Mouse (Mus musculus) urinary bladder, postnatal 25 days (tissue): ENCODE results near the gene Cdip1.
"Not testable (repeated sequence)": the region's sequence is repeated elsewhere in the genome, so short reads cannot be mapped to it uniquely, and the experiment has no call there.

Experiments
- DNase-seq: peaks from one replicate; pipeline ENCODE4 v3.0.0; 2022; ENCODE audit warnings: low spot score

Cdip1 gene

DNA sequence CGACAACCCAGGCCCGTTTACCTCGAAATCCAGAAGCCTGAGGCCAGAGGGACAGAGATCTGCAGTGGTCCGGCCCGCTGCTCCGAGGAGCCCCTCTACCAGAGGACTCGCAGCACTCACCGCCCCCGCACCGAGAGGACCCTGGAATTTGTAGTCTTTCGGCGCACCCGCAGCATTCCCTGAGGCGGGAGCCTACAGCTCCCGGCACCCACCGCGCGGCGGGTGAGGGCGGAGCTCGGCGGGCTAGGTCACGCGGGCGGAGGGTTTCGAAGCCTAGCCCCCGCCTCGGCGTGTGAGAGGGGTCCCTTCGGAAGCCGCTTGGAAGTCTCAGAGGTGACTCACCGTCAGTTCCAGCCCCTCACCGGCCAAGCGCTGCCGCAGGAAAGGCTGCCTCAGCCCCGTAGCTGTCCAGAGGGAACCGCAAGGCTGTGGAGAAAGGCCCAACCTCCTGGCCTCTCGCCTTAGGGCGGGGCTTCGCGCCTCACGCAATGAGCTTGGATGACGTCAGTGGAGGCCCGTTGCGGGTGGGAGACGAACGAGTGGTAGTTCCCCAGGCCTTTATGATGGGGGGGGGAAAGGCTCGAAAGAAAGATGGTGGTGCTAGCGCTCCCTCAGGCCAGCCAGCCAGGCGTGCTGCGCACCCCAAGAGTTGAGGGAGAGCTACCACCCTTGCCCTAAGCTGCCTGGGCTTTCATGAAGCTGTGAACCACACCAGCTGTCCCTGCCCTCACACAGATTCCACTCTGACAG, at the start of gene Cdip1:
Cdip1 (minus strand) TSS at position 483 of the 750 bp plus-strand sequence.
- DNase-seq, result peak; percentile 88

DNA sequence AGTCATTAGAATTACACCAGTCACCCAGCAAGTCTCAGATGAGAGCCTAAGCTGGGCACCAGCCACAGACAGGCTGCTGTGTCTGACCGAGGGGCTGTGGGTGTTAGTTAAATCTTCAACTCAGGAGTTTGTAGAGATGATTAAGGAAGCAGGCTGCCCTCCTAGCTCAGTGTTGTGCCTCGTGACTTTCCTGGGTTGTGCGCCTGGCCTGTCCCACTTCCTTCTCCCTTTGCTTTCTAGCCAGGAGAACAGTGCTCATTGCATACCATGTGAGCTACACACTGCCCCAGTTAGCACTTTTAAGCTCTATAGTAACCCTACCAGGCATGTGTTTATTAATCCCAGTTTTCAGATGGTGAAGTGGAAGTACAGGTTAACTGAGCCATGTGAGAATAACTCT, 49.5 kb upstream of the Cdip1 start:
- DNase-seq, result no peak

GRCm38 (mm10) chr16:4837631-4838030, 47.5 kb upstream of the Cdip1 start:
- no peak for DNase-seq

DNA sequence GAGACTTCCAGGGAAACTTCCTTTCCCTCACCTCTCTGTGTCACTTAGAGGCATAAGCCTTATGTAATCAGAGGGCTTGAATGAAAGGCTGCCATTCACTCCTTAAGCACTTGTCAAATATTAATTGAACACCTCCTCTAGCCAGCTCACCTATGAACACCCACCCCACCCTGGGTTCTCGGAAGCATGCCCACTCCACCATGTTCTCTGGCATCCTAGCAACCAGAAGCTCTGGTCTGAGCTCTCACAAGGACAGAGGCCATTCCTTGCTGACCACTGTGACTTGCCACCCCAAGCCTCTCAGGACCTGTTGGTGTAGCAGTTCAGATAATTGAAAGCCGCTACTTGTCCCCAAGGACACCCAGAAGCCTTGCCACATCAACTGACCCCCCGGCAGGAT, 45.1 kb upstream of the Cdip1 start, which contains the start of gene 4930562C15Rik:
4930562C15Rik (plus strand) TSS at position 226 of the 400 bp plus-strand sequence.
- no peak for DNase-seq

- DNase-seq, result no peak
Measured at GRCm38 (mm10) chr16:4833858-4834257, 43.8 kb upstream of the Cdip1 start.

DNA sequence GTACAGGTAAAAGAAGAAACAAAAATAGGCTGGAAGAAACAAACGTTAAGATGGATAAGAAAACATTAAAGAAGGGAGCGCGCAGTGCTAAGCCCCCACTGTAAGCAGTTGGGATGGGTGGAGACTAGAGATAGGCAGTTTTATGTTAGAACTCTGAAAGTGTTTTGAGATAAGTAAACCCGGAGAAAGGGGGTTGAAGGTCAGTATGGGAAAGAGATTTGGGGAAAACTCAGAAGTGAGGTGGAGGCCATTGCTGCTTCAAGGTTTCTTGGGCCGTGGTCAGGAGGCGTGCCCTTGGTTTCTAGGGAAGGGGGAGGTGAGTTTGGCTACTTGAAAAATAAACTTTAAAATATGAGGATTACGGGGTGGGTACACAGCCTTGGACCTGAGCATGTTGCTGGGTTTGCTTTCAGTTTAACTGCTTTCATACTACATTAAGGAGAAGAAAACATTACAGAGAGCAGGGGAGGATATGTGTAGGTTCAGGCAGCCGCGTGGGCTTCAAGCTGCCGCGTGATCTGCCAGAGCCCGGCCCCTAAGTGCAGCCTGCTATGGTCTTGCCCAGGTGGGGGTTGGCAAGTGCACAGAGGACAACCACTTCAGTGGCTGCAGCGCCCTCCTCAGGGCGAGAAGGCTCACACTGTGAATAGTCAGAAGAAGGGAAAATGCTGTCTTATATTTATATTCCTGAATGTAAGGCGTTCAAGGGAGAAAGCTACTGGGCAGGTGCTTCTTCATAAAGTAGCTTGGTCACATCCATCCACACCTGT, 41.7 kb upstream of the Cdip1 start:
- no peak for DNase-seq

DNA sequence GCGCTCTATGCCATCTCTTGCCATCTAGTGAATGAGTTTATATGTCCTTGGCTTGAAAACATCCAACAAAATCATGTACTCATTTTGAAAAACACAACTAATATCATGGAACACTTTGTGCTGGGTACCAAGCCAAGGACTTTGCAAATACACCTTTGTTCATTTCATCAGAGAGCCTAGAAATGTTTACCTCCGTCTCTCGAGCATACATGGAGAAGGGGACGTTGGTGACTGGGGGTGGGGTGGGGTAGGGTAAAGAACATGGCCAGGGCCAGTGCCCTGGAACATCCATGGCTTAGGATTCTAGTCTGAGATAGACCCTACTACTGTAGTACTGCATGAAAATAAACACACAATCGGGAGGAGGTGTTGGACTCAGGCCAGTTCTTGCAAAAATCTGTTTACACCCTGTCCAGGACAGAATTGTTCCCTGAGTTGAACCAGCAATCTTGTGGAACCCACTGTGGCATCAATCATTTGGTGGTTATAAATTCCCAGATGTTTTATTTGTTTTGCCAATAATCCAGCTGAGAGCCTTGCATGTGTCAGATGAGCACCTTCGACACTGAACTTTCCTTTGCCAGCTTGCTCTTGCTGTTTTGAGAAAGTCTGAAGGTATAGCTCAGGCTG, 39.3 kb upstream of the Cdip1 start:
- DNase-seq, result no peak

DNA sequence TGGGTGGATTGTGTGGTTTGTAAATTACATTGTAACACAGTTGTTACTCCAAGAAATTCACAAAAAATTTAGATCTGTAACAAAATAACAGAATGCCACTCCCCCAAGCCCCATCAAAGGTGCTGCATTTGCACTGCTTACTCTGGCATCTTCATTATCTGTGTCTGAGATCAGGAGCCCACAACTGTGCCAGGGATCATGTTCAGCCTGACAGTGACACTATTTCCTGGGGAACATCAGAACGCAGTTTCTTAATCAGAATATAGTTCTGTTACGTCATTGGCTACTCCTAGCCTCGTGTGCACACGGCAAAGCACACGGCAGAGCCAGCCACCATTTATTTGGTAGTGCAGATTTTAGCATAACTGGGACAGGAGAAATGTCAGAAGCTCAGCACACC, 37.5 kb upstream of the Cdip1 start:
- DNase-seq, result no peak

DNA sequence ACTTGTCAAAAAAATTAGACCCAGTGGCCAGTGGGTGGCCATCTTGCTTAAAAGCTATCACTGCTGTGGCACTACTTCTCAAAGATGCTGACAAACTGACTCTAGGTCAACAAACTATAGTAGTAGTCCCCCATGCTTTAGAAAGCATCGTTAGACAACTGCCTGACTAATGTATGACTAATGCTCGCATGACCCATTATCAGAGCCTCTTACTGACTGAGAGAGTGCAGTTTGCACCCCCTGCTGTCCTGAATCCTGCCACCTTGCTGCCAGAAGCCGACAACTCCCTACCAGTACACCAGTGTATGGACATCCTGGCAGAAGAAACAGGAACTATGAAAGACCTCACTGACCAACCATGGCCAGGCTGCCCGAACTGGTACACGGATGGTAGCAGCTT, 34.4 kb upstream of the Cdip1 start:
- not testable (repeated sequence) for DNase-seq

DNA sequence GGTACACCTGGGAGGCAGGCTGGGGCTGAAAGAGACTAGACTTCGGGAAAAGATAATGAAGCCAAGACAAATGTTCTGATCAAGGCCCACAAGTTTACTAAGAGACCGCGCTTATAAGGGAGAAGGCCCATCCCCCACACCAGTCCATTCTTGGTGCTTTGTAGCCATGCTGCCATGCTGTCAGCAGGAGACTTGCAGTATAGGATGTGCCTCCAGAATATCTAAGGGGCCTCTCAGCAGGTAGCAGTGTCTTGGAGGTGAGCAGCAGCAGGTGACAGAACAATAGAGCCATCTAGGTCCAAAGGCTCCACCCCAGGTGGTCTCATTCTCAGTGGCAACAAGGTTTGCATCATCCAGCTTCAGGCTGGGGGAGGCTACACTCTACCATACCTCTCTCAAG, 28.3 kb upstream of the Cdip1 start:
- no peak for DNase-seq

DNA sequence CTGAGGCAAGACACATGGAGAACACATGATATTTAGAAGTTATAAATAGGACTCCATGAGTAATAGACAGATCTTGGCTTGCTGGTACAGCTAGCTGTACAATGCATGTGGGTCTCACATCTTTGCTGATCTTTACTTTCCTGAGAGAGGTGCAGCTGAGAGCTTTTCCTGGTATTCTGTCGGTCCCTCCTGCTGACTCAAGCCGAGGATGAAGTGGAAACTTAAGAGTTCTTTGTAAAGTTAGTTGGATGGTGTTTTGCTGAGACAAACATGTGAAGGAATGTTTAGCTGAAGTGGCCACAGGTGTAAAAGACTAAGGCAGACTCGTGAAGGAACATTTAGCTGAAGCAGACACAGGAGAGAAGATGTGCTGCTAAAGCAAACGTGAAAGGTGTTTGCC, 6.5 kb upstream of the Cdip1 start:
- DNase-seq, result no peak

GRCm38 (mm10) chr16:4791332-4791731, 1.2 kb upstream of the Cdip1 start:
- DNase-seq, result no peak

- DNase-seq, result peak; percentile 13
Measured at GRCm38 (mm10) chr16:4789311-4789768, 752 bp downstream of the Cdip1 start.

DNA sequence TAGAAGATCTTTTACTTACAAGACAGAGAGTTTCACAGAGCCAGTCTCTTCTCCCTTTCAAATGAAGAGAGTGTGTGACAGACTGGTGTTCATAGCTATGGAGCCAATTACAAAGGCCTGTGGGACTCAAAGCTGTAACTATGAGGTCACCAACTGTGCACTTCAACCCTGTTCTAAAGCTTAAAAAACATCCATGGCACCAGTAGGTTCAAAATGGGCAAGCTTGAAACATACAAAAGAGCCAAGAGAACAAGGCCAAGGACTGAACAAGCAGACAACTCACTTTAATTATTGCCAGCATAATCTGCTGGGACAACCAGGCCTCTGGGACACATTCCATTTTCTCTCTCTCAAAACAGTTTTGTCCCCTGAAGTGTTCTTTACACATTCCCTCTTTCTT, 1.9 kb downstream of the Cdip1 start:
- DNase-seq, result no peak

GRCm38 (mm10) chr16:4785706-4786105, 4.4 kb downstream of the Cdip1 start:
- no peak for DNase-seq

GRCm38 (mm10) chr16:4782515-4782914, 7.6 kb downstream of the Cdip1 start:
- no peak for DNase-seq

GRCm38 (mm10) chr16:4781524-4782196, 8.4 kb downstream of the Cdip1 start:
- no peak for DNase-seq

GRCm38 (mm10) chr16:4778940-4779339, 11.2 kb downstream of the Cdip1 start:
- no peak for DNase-seq

GRCm38 (mm10) chr16:4777905-4778609, 12.0 kb downstream of the Cdip1 start:
- no peak for DNase-seq

- no peak for DNase-seq
Measured at GRCm38 (mm10) chr16:4777171-4777904, 12.8 kb downstream of the Cdip1 start.
